In genomic region chr3:149901783-149902182, GRCm38 (mm10) we compare ENCODE assay signal across 16 mouse cellular contexts.
DNase-seq lines count a peak whose midpoint lies in the region; ATAC-seq and TF ChIP-seq lines count a peak whose summit lies in the region.
"Had no signal": no experiment of that assay in that cellular context is flagged by ENCODE, and none has a peak within 500 bp of the region (broad histone marks: within the 10 kb centered on the region; RNA-seq: fewer than 3 reads in every experiment).

No protein-coding gene starts in this region.

- 72% methylated on average over 5 of the region's 5 CpGs for WGBS in forebrain, embryonic 11.5 days
- 36% methylated on average over 5 of the region's 5 CpGs for WGBS in forebrain, embryonic 15.5 days
- 26% methylated on average over 5 of the region's 5 CpGs for WGBS in lung, embryonic 14.5 days
- WGBS in embryonic facial prominence, embryonic 15.5 days: 34% methylated on average over 5 of the region's 5 CpGs
- WGBS in kidney, embryonic 16.5 days: 47% methylated on average over 5 of the region's 5 CpGs

- no peak overlapping the region for H3K4me2 ChIP-seq in forebrain, embryonic 11.5 days (ENCODE audit: low read depth, low read length, severe bottlenecking)
- no peak overlapping the region for H3K4me2 ChIP-seq in forebrain, embryonic 15.5 days (replicated peaks)
- no peak overlapping the region for H3K4me2 ChIP-seq in lung, embryonic 14.5 days
- no peak overlapping the region for H3K4me2 ChIP-seq in embryonic facial prominence, embryonic 15.5 days (replicated peaks)
- H3K4me2 ChIP-seq in kidney, embryonic 16.5 days (replicated peaks; ENCODE audit: low read depth, low read length): no peak overlapping the region
- H3K4me2 ChIP-seq: heart, embryonic 13.5 days; intestine, embryonic 15.5 days had no signal

- no peaks in the 10 kb centered on the region for H3K36me3 ChIP-seq in forebrain, embryonic 11.5 days (ENCODE audit: control insufficient read depth, insufficient read depth, low read length)
- no peaks in the 10 kb centered on the region for H3K36me3 ChIP-seq in forebrain, embryonic 15.5 days
- H3K36me3 ChIP-seq in lung, embryonic 14.5 days (ENCODE audit: insufficient read depth): no peaks in the 10 kb centered on the region
- no peaks in the 10 kb centered on the region for H3K36me3 ChIP-seq in embryonic facial prominence, embryonic 15.5 days
- no peaks in the 10 kb centered on the region for H3K36me3 ChIP-seq in kidney, embryonic 16.5 days (ENCODE audit: insufficient read depth, low read length)
- H3K36me3 ChIP-seq: heart, embryonic 13.5 days; intestine, embryonic 15.5 days had no signal

- no peak for DNase-seq in forebrain, embryonic 11.5 days (ENCODE audit: low spot score)
- DNase-seq in lung, embryonic 14.5 days: peak; percentile 68
- DNase-seq in lung, postnatal 25 days (ENCODE audit: low spot score): no peak
- peak; percentile 37 for DNase-seq in brain, embryonic 14.5 days (ENCODE audit: low read depth)
- DNase-seq in spleen, adult 18-20 months: no peak
- DNase-seq: cerebellum, adult 9-11 months; gastrocnemius, adult 2 months; heart, postnatal 36 days; lung, adult 18-20 months; right cerebral cortex, postnatal 25 days; thymus, postnatal 25 days had no signal

- no peak overlapping the region for H3K4me3 ChIP-seq in forebrain, embryonic 11.5 days (ENCODE audit: low read depth, low read length)
- H3K4me3 ChIP-seq in forebrain, embryonic 15.5 days: no peak overlapping the region
- no peak overlapping the region for H3K4me3 ChIP-seq in lung, embryonic 14.5 days (ENCODE audit: low read depth, low read length)
- H3K4me3 ChIP-seq in embryonic facial prominence, embryonic 15.5 days (replicated peaks): no peak overlapping the region
- H3K4me3 ChIP-seq in kidney, embryonic 16.5 days (ENCODE audit: low read length): no peak overlapping the region
- H3K4me3 ChIP-seq: gastrocnemius, adult 2 months; heart, embryonic 13.5 days; intestine, embryonic 15.5 days had no signal

- TF ChIP-seq POLR2A in brain, embryonic 14.5 days (IDR thresholded peaks at IDR 0.05; ENCODE audit: borderline replicate concordance, extremely low read depth, insufficient read depth, insufficient read length, poor library complexity, severe bottlenecking): no peak

- no peaks in the 10 kb centered on the region for H3K27me3 ChIP-seq in forebrain, embryonic 11.5 days (ENCODE audit: control insufficient read depth, insufficient read depth, low read length)
- H3K27me3 ChIP-seq in forebrain, embryonic 15.5 days: no peaks in the 10 kb centered on the region
- H3K27me3 ChIP-seq in lung, embryonic 14.5 days (ENCODE audit: insufficient read depth, low read length): no peaks in the 10 kb centered on the region
- H3K27me3 ChIP-seq in embryonic facial prominence, embryonic 15.5 days: no peaks in the 10 kb centered on the region
- no peaks in the 10 kb centered on the region for H3K27me3 ChIP-seq in kidney, embryonic 16.5 days (ENCODE audit: insufficient read depth, low read length)
- H3K27me3 ChIP-seq: heart, embryonic 13.5 days; intestine, embryonic 15.5 days had no signal

- TF ChIP-seq CTCF in lung, embryonic 14.5 days (IDR thresholded peaks at IDR 0.05; ENCODE audit: low read depth): no peak
- TF ChIP-seq CTCF in brain, embryonic 14.5 days (IDR thresholded peaks at IDR 0.05; ENCODE audit: borderline replicate concordance, extremely low read depth, insufficient read depth, insufficient read length): no peak

- ATAC-seq in forebrain, embryonic 11.5 days (replicated peaks; ENCODE audit: low FRiP score): peak; percentile 36; the same call in 1 of the 2 replicates
- ATAC-seq in forebrain, embryonic 15.5 days (replicated peaks): no peak
- ATAC-seq in lung, embryonic 14.5 days (ENCODE audit: insufficient read depth): peak; percentile 63; the same call in 1 of the 2 replicates
- ATAC-seq in embryonic facial prominence, embryonic 15.5 days (ENCODE audit: insufficient number of reproducible peaks, low FRiP score, low TSS enrichment, low read depth): peak; percentile 54; the same call in 1 of the 2 replicates
- ATAC-seq in kidney, embryonic 16.5 days (ENCODE audit: low FRiP score, low TSS enrichment): no peak
- ATAC-seq: intestine, embryonic 15.5 days had no signal

- H3K9ac ChIP-seq in forebrain, embryonic 11.5 days (ENCODE audit: low read length): no peak overlapping the region
- no peak overlapping the region for H3K9ac ChIP-seq in forebrain, embryonic 15.5 days (replicated peaks)
- no peak overlapping the region for H3K9ac ChIP-seq in lung, embryonic 14.5 days
- H3K9ac ChIP-seq in embryonic facial prominence, embryonic 15.5 days: no peak overlapping the region
- H3K9ac ChIP-seq in kidney, embryonic 16.5 days (replicated peaks; ENCODE audit: low read length): no peak overlapping the region
- H3K9ac ChIP-seq: heart, embryonic 13.5 days; intestine, embryonic 15.5 days had no signal

- H3K9me3 ChIP-seq in forebrain, embryonic 11.5 days (ENCODE audit: control insufficient read depth, low read length): no peaks in the 10 kb centered on the region
- H3K9me3 ChIP-seq in forebrain, embryonic 15.5 days: no peaks in the 10 kb centered on the region
- no peaks in the 10 kb centered on the region for H3K9me3 ChIP-seq in lung, embryonic 14.5 days (ENCODE audit: low read depth, low read length)
- H3K9me3 ChIP-seq in embryonic facial prominence, embryonic 15.5 days (replicated peaks): no peaks in the 10 kb centered on the region
- no peaks in the 10 kb centered on the region for H3K9me3 ChIP-seq in kidney, embryonic 16.5 days (ENCODE audit: low read length)
- H3K9me3 ChIP-seq: heart, embryonic 13.5 days; intestine, embryonic 15.5 days had no signal

- no peak overlapping the region for H3K27ac ChIP-seq in forebrain, embryonic 11.5 days (ENCODE audit: low read depth, low read length)
- no peak overlapping the region for H3K27ac ChIP-seq in forebrain, embryonic 15.5 days (replicated peaks)
- no peak overlapping the region for H3K27ac ChIP-seq in lung, embryonic 14.5 days (ENCODE audit: low read depth)
- no peak overlapping the region for H3K27ac ChIP-seq in embryonic facial prominence, embryonic 15.5 days (replicated peaks)
- H3K27ac ChIP-seq in kidney, embryonic 16.5 days (ENCODE audit: low read length): no peak overlapping the region
- H3K27ac ChIP-seq: gastrocnemius, adult 2 months; heart, embryonic 13.5 days; intestine, embryonic 15.5 days had no signal

- H3K4me1 ChIP-seq in forebrain, embryonic 11.5 days (replicated peaks; ENCODE audit: control insufficient read depth, insufficient read depth, low read length): no peaks in the 10 kb centered on the region
- no peaks in the 10 kb centered on the region for H3K4me1 ChIP-seq in forebrain, embryonic 15.5 days
- no peaks in the 10 kb centered on the region for H3K4me1 ChIP-seq in lung, embryonic 14.5 days (ENCODE audit: insufficient read depth)
- no peaks in the 10 kb centered on the region for H3K4me1 ChIP-seq in embryonic facial prominence, embryonic 15.5 days
- H3K4me1 ChIP-seq in kidney, embryonic 16.5 days (ENCODE audit: insufficient read depth, low read length): no peaks in the 10 kb centered on the region
- H3K4me1 ChIP-seq: heart, embryonic 13.5 days; intestine, embryonic 15.5 days had no signal

Comparison
In these comparisons a context has a peak if more than half of its experiments do, and no peak if none do; other contexts are left out.
1. ATAC-seq: peak in forebrain, embryonic 11.5 days (single experiment), lung, embryonic 14.5 days (single experiment) and embryonic facial prominence, embryonic 15.5 days (single experiment); none in forebrain, embryonic 15.5 days (single experiment) and kidney, embryonic 16.5 days (single experiment).
2. DNase-seq: peak in lung, embryonic 14.5 days (single experiment) and brain, embryonic 14.5 days (single experiment); none in forebrain, embryonic 11.5 days (single experiment), lung, postnatal 25 days (single experiment) and spleen, adult 18-20 months (0 of 2).